Mouse (Mus musculus): ENCODE measurements at regions not wholly inside any gene's neighbourhood (a gene's known extent, or its start where the extent isn't known, plus 50 kb on each side); places are given as distances from the start of the nearest gene placed in this dataset.

- no peak for DNase-seq (ENCODE audit: low spot score in 2 of 2)
Measured at GRCm38 (mm10) chr4:56161257-56161594, 578.6 kb upstream of the Gm26657 start.

- no peak for DNase-seq (ENCODE audit: low spot score in 2 of 2)
Measured at GRCm38 (mm10) chr4:56160551-56161256, 579.2 kb upstream of the Gm26657 start.

GRCm38 (mm10) chr4:56157521-56158065 lies 582.3 kb upstream of the Gm26657 start:
- DNase-seq (ENCODE audit: low spot score in 2 of 2) = no peak

GRCm38 (mm10) chr4:56150716-56151115 lies 589.2 kb upstream of the Gm26657 start:
- no peak for DNase-seq (ENCODE audit: low spot score in 2 of 2)

GRCm38 (mm10) chr4:56143827-56144226 lies 596.0 kb upstream of the Gm26657 start:
- DNase-seq (ENCODE audit: low spot score in 2 of 2) = no peak

- DNase-seq (ENCODE audit: low spot score in 2 of 2) = no peak
Measured at GRCm38 (mm10) chr4:56136837-56137236, 603.0 kb upstream of the Gm26657 start.

GRCm38 (mm10) chr4:56134350-56134749 lies 602.1 kb upstream of the Klf4 start:
- DNase-seq (ENCODE audit: low spot score in 2 of 2) = no peak

GRCm38 (mm10) chr4:56127730-56128482 lies 595.6 kb upstream of the Klf4 start:
- DNase-seq (ENCODE audit: low spot score in 2 of 2) = peak; percentile 43 to 46

GRCm38 (mm10) chr4:56124515-56124914 lies 592.2 kb upstream of the Klf4 start:
- DNase-seq (ENCODE audit: low spot score in 2 of 2) = no peak

- no peak for DNase-seq (ENCODE audit: low spot score in 2 of 2)
Measured at GRCm38 (mm10) chr4:56122198-56122597, 589.9 kb upstream of the Klf4 start.

GRCm38 (mm10) chr4:56121664-56122063 lies 589.4 kb upstream of the Klf4 start:
- no peak for DNase-seq (ENCODE audit: low spot score in 2 of 2)

GRCm38 (mm10) chr4:56120357-56120756 lies 588.1 kb upstream of the Klf4 start:
- no peak for DNase-seq (ENCODE audit: low spot score in 2 of 2)

- DNase-seq (ENCODE audit: low spot score in 2 of 2) = peak; percentile 74 to 77
Measured at GRCm38 (mm10) chr4:56113701-56114196, 581.5 kb upstream of the Klf4 start.

- peak; percentile 43 to 50 for DNase-seq (ENCODE audit: low spot score in 2 of 2)
Measured at GRCm38 (mm10) chr4:56112931-56113700, 580.9 kb upstream of the Klf4 start.

GRCm38 (mm10) chr4:56106962-56107361 lies 574.7 kb upstream of the Klf4 start:
- no peak for DNase-seq (ENCODE audit: low spot score in 2 of 2)

GRCm38 (mm10) chr4:56102314-56102713 lies 570.0 kb upstream of the Klf4 start:
- no peak for DNase-seq (ENCODE audit: low spot score in 2 of 2)

- peak; percentile 28 to 31 for DNase-seq (ENCODE audit: low spot score in 2 of 2)
Measured at GRCm38 (mm10) chr4:56090796-56091195, 558.5 kb upstream of the Klf4 start.

GRCm38 (mm10) chr4:56088701-56089100 lies 556.4 kb upstream of the Klf4 start:
- DNase-seq (ENCODE audit: low spot score in 2 of 2) = peak; percentile 67 to 79

GRCm38 (mm10) chr4:56086306-56086705 lies 554.0 kb upstream of the Klf4 start:
- no peak for DNase-seq (ENCODE audit: low spot score in 2 of 2)

GRCm38 (mm10) chr4:56084205-56084604 lies 551.9 kb upstream of the Klf4 start:
- no peak for DNase-seq (ENCODE audit: low spot score in 2 of 2)

- DNase-seq (ENCODE audit: low spot score in 2 of 2) = no peak
Measured at GRCm38 (mm10) chr4:56082411-56082810, 550.1 kb upstream of the Klf4 start.

- no peak for DNase-seq (ENCODE audit: low spot score in 2 of 2)
Measured at GRCm38 (mm10) chr4:56080960-56081359, 548.7 kb upstream of the Klf4 start.
